Mouse (Mus musculus) liver, embryonic 14.5 days (tissue): ENCODE measurements around the gene Pigp. TPM values are rescaled to one million over a fixed set of nuclear protein-coding genes. Genes with fewer than 3 reads are reported as not detected.

Experiments
- ATAC-seq: fragments of 200-750 bp; cut with Nextera tagmentation; 2 replicates; pipeline ENCODE4 v1.8.0; 2017; ENCODE audit warnings: moderate number of reproducible peaks, mild to moderate bottlenecking, moderate library complexity; ENCODE audit not compliant: insufficient read depth
- DNase-seq, 3 experiments: peaks; one replicate each; pipeline ENCODE4 v3.0.0-alpha.2; 2012 to 2013; ENCODE audit warnings: low read depth in 3 of 3, low spot score in 3 of 3
- H3K27ac ChIP-seq: fragments of 300-500 bp; sonication (generic); 2 replicates; pipeline ENCODE4 v1.5.1; 2014; ENCODE audit warnings: moderate library complexity, mild to moderate bottlenecking, control low read depth, inconsistent platforms
- H3K27me3 ChIP-seq: fragments of 300-500 bp; sonication (generic); 2 replicates; pipeline ENCODE4 v1.6.1; 2014; ENCODE audit warnings: mild to moderate bottlenecking, low read length, moderate library complexity; ENCODE audit not compliant: control insufficient read depth, insufficient read depth
- H3K36me3 ChIP-seq: fragments of 300-500 bp; sonication (generic); replicated peaks from 2 replicates; pipeline ENCODE4 v1.6.1; 2014; ENCODE audit warnings: low read depth; ENCODE audit not compliant: control insufficient read depth, insufficient read depth
- H3K4me1 ChIP-seq, 2 experiments: fragments of 200-500 bp in 1 of 2; fragments of 300-500 bp in 1 of 2; sonication (generic) in 1 of 2; replicated peaks; 2 replicates each; pipeline ENCODE4 v1.6.1; 2012 to 2014; ENCODE audit warnings: antibody characterized with exemption in 1 of 2, inconsistent platforms in 1 of 2, low read length in 1 of 2; ENCODE audit not compliant: control insufficient read depth in 2 of 2, insufficient read depth in 2 of 2
- H3K4me2 ChIP-seq: fragments of 300-500 bp; sonication (generic); 2 replicates; pipeline ENCODE4 v1.6.1; 2014; ENCODE audit warnings: low read depth, mild to moderate bottlenecking, control low read depth, moderate library complexity
- H3K4me3 ChIP-seq, 2 experiments: fragments of 200-500 bp in 1 of 2; fragments of 300-500 bp in 1 of 2; sonication (generic) in 1 of 2; 2 replicates each; pipeline ENCODE4 v1.5.1; 2012 to 2014; ENCODE audit warnings: low read depth in 2 of 2, low read length in 2 of 2, mild to moderate bottlenecking in 2 of 2, control low read depth in 1 of 2, inconsistent platforms in 1 of 2, moderate library complexity in 1 of 2; ENCODE audit not compliant: insufficient read depth in 1 of 2
- H3K9ac ChIP-seq: fragments of 300-500 bp; sonication (generic); replicated peaks from 2 replicates; pipeline ENCODE4 v1.6.1; 2014; ENCODE audit warnings: mild to moderate bottlenecking, control low read depth, moderate library complexity
- H3K9me3 ChIP-seq: fragments of 300-500 bp; sonication (generic); 2 replicates; pipeline ENCODE4 v1.6.1; 2016; ENCODE audit warnings: low read length, mixed read lengths; ENCODE audit not compliant: control insufficient read depth
- CTCF ChIP-seq: IDR thresholded peaks from 2 replicates; pipeline ENCODE4 v1.5.1; 2016; ENCODE audit warnings: antibody characterized with exemption, low read depth, control low read depth
- EP300 ChIP-seq: IDR thresholded peaks from 2 replicates; pipeline ENCODE4 v1.6.1; 2016; ENCODE audit warnings: antibody characterized with exemption, low read depth
- WGBS: fragments of 180-500 bp; shearing (Covaris S2); extraction: QIAGEN DNeasy Blood & Tissue Kit; methylation state at CpG from one replicate; pipeline ENCODE4 v1.1.7; 2014; ENCODE audit not compliant: insufficient replicate concordance; 5-methylcytosine and 5-hydroxymethylcytosine counted together
- polyA plus RNA-seq, 2 experiments: library from polyadenylated mRNA; depleted of rRNA in 1 of 2; stranded (reverse) in 1 of 2; unstranded in 1 of 2; fragments of >200 nt; fragmentation: Nextera tagmentation in 1 of 2; extraction: Ambion mirVana in 1 of 2; gene quantifications; 2 replicates each; pipeline versions ENCODE4 v1.2.1 to v1.2.3; 2012 to 2014

The Pigp gene
- polyA plus RNA-seq, 2 experiments, result 21.5 to 55.1 TPM

DNA sequence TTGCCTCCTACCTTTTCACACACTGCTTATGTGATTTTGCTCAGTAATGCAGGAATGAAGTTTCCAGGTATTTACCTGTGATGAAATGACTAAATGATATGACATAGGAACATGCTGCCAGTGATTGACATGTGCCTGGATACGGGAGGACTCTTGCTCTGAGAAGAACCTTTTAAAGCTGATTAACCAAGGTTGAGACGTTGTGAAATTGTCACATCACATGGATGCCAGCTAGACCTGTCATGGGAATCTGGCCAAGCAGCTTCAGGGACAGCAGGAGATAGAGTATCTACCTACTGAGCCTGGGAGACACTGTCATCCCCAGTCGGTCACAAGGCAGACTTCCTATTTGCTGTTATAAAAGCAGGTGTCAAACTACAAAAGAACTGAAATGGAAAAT, 23.4 kb upstream of the Pigp start:
- ATAC-seq, result no peak
- TF ChIP-seq CTCF, result no peak
- TF ChIP-seq EP300, result no peak
- H3K4me3 ChIP-seq, result no peak overlapping the region
- no peak for DNase-seq
- H3K27me3 ChIP-seq, result no peaks in the 10 kb centered on the region
- no peak overlapping the region for H3K27ac ChIP-seq
- H3K4me1 ChIP-seq, result 0 out of 4 replicates have a peak, but pooled peaks cover 0 to 1% of the 10 kb centered on the region in 2 experiments
- no peak overlapping the region for H3K4me2 ChIP-seq
- no peaks in the 10 kb centered on the region for H3K9me3 ChIP-seq
- H3K36me3 ChIP-seq, result no peaks in the 10 kb centered on the region; the same call in 1 of the 2 replicates
- WGBS, result 67% methylated on average over 3 of the region's 3 CpGs
- no peak overlapping the region for H3K9ac ChIP-seq

DNA sequence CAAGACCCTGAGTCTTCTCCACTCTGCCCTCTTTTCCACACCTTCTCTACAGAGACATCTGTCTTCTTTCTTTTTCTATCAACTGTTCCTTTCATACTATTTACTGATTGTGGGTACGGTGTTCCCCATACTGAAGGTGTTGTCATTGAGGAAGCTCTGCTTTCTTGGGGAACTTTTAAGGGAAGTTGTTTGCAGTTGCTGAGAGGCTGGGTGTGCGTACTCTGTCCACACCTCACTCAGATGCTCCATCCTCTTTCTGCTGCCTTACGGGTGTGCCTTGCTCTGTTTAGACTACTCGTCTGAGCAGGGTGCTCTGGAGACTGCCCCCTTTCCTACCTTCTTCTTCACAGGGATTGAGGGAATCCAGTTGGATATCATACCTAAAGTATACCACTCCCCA, 20.7 kb upstream of the Pigp start:
- no peaks in the 10 kb centered on the region for H3K27me3 ChIP-seq
- H3K36me3 ChIP-seq, result no peaks in the 10 kb centered on the region; the same call in 1 of the 2 replicates
- WGBS, result 66% methylated on average over 4 of the region's 4 CpGs
- H3K4me1 ChIP-seq, result 0 out of 4 replicates have a peak, but pooled peaks cover 0 to 1% of the 10 kb centered on the region in 2 experiments
- H3K9ac ChIP-seq, result no peak overlapping the region
- no peak overlapping the region for H3K4me3 ChIP-seq
- DNase-seq (no peak), ATAC-seq (no peak)
- H3K4me2 ChIP-seq, result no peak overlapping the region
- no peak for TF ChIP-seq CTCF
- no peak for TF ChIP-seq EP300
- no peaks in the 10 kb centered on the region for H3K9me3 ChIP-seq
- no peak overlapping the region for H3K27ac ChIP-seq

DNA sequence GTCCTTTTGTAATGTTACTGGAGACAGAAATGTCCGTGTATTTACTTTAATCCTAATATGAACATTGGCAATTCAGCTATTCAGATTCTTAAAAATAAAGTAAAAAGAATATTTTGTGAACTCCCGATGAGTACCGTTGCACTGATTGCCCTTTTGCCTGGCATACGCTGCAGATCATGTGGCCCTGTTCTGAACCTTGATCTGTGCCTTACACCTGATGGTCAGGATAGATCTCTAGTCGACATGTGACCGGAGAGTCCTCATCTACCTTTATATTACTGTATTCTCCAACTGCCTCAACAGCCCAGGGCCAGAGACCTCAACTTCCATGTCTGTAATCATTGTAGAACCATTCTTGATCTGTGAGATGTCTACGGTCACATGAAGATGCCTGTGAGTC, 16.0 kb upstream of the Pigp start:
- H3K27ac ChIP-seq, result no peak overlapping the region
- TF ChIP-seq EP300 (no peak), CTCF (no peak)
- no peaks in the 10 kb centered on the region for H3K27me3 ChIP-seq
- no peaks in the 10 kb centered on the region for H3K36me3 ChIP-seq
- H3K4me1 ChIP-seq, result 0 out of 4 replicates have a peak, but pooled peaks cover 0 to 1% of the 10 kb centered on the region in 2 experiments
- H3K4me3 ChIP-seq, result no peak overlapping the region
- no peak overlapping the region for H3K4me2 ChIP-seq
- no peak overlapping the region for H3K9ac ChIP-seq
- ATAC-seq (no peak), DNase-seq (no peak)
- WGBS, result 78% methylated on average over 7 of the region's 7 CpGs
- no peaks in the 10 kb centered on the region for H3K9me3 ChIP-seq

DNA sequence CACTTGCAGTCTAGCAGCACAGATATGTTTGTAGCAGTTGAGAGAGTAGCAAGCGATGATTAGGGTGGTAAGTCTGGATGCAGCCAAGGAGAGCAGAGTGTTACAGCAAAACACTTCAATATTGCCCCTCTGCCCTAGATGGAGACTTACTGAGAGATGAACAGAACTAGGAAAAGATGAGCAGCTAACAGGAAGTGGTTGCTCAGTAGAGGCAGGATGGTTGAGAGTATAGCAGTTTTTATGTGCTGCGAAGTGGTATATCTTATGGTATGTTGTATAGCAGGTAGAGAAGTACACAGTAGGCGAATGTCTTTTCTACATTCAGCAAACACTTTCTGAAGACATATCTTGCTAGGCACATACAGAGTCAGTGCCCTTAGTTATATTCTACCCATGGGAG, 11.6 kb upstream of the Pigp start:
- Histone ChIP-seq H3K9me3 (no peaks in the 10 kb centered on the region), H3K4me2 (no peak overlapping the region), H3K9ac (no peak overlapping the region), H3K4me1 (no peaks in the 10 kb centered on the region; a peak in 1 of 4 replicates), H3K4me3 (no peak overlapping the region), H3K27ac (no peak overlapping the region), H3K36me3 (no peaks in the 10 kb centered on the region), H3K27me3 (no peaks in the 10 kb centered on the region)
- DNase-seq, result no peak
- WGBS, result 72% methylated on average over 3 of the region's 3 CpGs
- ATAC-seq, result no peak
- TF ChIP-seq EP300 (no peak), CTCF (no peak)

DNA sequence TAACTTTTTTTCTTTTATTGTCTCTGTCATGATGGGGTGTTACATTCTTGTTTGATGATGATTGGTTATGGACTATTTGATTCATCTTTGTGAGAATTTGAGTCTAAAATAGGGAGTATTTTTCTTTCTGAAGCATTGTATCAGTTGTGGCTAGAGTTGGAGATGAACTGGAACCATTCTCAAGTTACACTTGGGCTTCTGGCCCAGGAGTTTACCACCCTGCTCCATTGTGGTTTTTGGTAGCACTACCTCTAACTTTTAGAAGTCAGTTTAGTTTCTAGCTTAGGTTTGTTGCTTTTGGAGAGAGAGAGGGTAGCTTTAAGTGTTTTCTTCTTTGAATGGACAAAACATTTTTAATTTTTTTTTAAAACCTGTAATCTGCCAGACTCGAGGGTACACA, 7.7 kb upstream of the Pigp start:
- H3K36me3 ChIP-seq, result no peaks in the 10 kb centered on the region
- H3K4me1 ChIP-seq, result no peaks in the 10 kb centered on the region; a peak in 2 of 4 replicates
- 42% methylated on average over 1 of the region's 1 CpGs for WGBS
- no peak overlapping the region for H3K27ac ChIP-seq
- DNase-seq, result no peak
- TF ChIP-seq EP300 (no peak), CTCF (no peak)
- no peak for ATAC-seq
- no peak overlapping the region for H3K4me3 ChIP-seq
- H3K9me3 ChIP-seq, result no peaks in the 10 kb centered on the region
- H3K27me3 ChIP-seq, result no peaks in the 10 kb centered on the region
- H3K9ac ChIP-seq, result no peak overlapping the region
- no peak overlapping the region for H3K4me2 ChIP-seq
